Mouse (Mus musculus): Measurements from ENCODE around the gene Aldh6a1. TPM values are rescaled to one million over a fixed set of nuclear protein-coding genes. Genes with fewer than 3 reads are reported as not detected.

Gene Aldh6a1
- 7.4 and 15.0 TPM in 2 replicates for polyA plus RNA-seq (2012; rRNA removed)

GRCm38 (mm10) chr12:84450718-84451646 is at the start of gene Aldh6a1, which contains the start of gene Lin52:
TSS of gene Aldh6a1 (minus strand) at chr12:84451004.
TSS of gene Lin52 (plus strand) at chr12:84451422.

GRCm38 (mm10) chr12:84416834-84417604 is 33.8 kb downstream of the Aldh6a1 start, which contains the start of gene Rnf113a2:
TSS of gene Rnf113a2 (plus strand) at chr12:84417196.

GRCm38 (mm10) chr12:84408819-84409507 is 41.8 kb downstream of the Aldh6a1 start, which contains the start of the genes Entpd5 and Bbof1:
TSS of gene Entpd5 (minus strand) at chr12:84409029.
TSS of gene Bbof1 (plus strand) at chr12:84409071.

Other genes with a start within 250 kb of the Aldh6a1 start
- gene Elmsan1, start 232.1 kb downstream of the Aldh6a1 start, polyA plus RNA-seq (2012; rRNA removed): 8.9 and 10.4 TPM in 2 replicates
- gene Ptgr2, start 165.8 kb downstream of the Aldh6a1 start, polyA plus RNA-seq (2012; rRNA removed): 13.6 and 23.7 TPM in 2 replicates
- gene Zfp410, start 134.2 kb downstream of the Aldh6a1 start, polyA plus RNA-seq (2012; rRNA removed): 89.7 and 101 TPM in 2 replicates
- 33.5 and 43.3 TPM in 2 replicates for gene Coq6, start 89.3 kb downstream of the Aldh6a1 start, polyA plus RNA-seq (2012; rRNA removed)
- gene Fam161b, start 89.2 kb downstream of the Aldh6a1 start, polyA plus RNA-seq (2012; rRNA removed): 8.0 and 9.2 TPM in 2 replicates
- gene Entpd5, start 42.0 kb downstream of the Aldh6a1 start, polyA plus RNA-seq (2012; rRNA removed): 7.3 and 10.6 TPM in 2 replicates
- gene Bbof1, start 41.9 kb downstream of the Aldh6a1 start, polyA plus RNA-seq (2012; rRNA removed): 1.4 and 1.5 TPM in 2 replicates
- gene Rnf113a2, start 33.8 kb downstream of the Aldh6a1 start, polyA plus RNA-seq (2012; rRNA removed): 20.2 and 37.6 TPM in 2 replicates
- 16.1 and 20.4 TPM in 2 replicates for gene Lin52, start 418 bp upstream of the Aldh6a1 start, polyA plus RNA-seq (2012; rRNA removed)
- 2.1 and 3.1 TPM in 2 replicates for gene Vsx2, start 118.8 kb upstream of the Aldh6a1 start, polyA plus RNA-seq (2012; rRNA removed)
- 18.9 and 22.3 TPM in 2 replicates for gene Abcd4, start 166.4 kb upstream of the Aldh6a1 start, polyA plus RNA-seq (2012; rRNA removed)
- not detected in 2 replicates for gene Vrtn, start 190.0 kb upstream of the Aldh6a1 start, polyA plus RNA-seq (2012; rRNA removed)
- gene Syndig1l, start 247.8 kb upstream of the Aldh6a1 start, polyA plus RNA-seq (2012; rRNA removed): 0.48 and 0.55 TPM in 2 replicates